Mouse (Mus musculus) R1 (cell line): ENCODE results near the gene Olfr968.

Source experiments
- DNase-seq: peaks from one replicate; pipeline ENCODE4 v3.0.0-alpha.2; 2018; ENCODE audit warnings: low read depth, low spot score

The Olfr968 gene

GRCm38 (mm10) chr9:39783153-39783552, at the start of gene Olfr968:
TSS of gene Olfr968 (minus strand) at chr9:39783253.
- no peak for DNase-seq

GRCm38 (mm10) chr9:39808560-39808959, 25.5 kb upstream of the Olfr968 start, which contains the start of gene Olfr970:
TSS of gene Olfr970 (plus strand) at chr9:39808860.
- no peak for DNase-seq

GRCm38 (mm10) chr9:39790558-39790957, 7.5 kb upstream of the Olfr968 start, which contains the start of gene Olfr969:
TSS of gene Olfr969 (plus strand) at chr9:39790945.
- no peak for DNase-seq

- no peak for DNase-seq
Measured at GRCm38 (mm10) chr9:39746428-39746827, 36.6 kb downstream of the Olfr968 start.

- no peak for DNase-seq
Measured at GRCm38 (mm10) chr9:39745949-39746348, 37.1 kb downstream of the Olfr968 start, which contains the start of gene Olfr967. TSS of gene Olfr967 (plus strand) at chr9:39746249.

- peak; percentile 84 for DNase-seq
Measured at GRCm38 (mm10) chr9:39740741-39741140, 42.3 kb downstream of the Olfr968 start.

- DNase-seq: no peak
Measured at GRCm38 (mm10) chr9:39730678-39731077, 52.4 kb downstream of the Olfr968 start, which contains the start of gene Olfr150. TSS of gene Olfr150 (plus strand) at chr9:39730978.
